Mouse (Mus musculus) gastrocnemius, postnatal 10 days (tissue): ENCODE results near the gene Tlcd2. TPM values are rescaled to one million over a fixed set of nuclear protein-coding genes. Genes with fewer than 3 reads are reported as not detected.
"Not testable (repeated sequence)": the region's sequence is repeated elsewhere in the genome, so short reads cannot be mapped to it uniquely, and the experiment has no call there.

Experiments used
- DNase-seq: peaks from one replicate; pipeline ENCODE4 v3.0.0; 2021; ENCODE audit warnings: mixed read lengths
- total RNA-seq, 2 experiments: library from RNA; stranded (reverse); gene quantifications; 2 replicates each; pipeline ENCODE4 v1.2.3; 2021

The Tlcd2 gene
- total RNA-seq, 2 experiments from 2014 or later: 13.5 to 14.9 TPM

DNA sequence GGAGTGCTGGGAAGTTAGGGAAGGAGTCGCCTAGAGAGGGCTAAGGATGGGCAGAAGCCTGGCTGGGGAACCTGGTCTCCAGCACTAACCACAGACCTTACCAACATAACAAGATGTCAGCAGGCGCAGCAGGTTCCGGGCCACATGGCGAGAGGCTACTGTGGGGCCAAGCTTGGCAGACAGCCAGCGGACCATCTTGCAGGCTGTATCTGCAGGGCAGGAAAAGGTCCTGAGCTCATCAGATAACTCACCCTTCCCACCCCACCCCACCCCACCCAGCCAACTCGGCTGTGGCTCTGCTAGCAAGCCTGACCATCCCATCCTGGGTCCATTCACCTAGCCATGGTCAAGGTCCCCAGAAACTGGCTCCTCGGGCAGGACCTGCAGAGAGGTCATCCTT is 11.8 kb upstream of the Tlcd2 start:
- no peak for DNase-seq

DNA sequence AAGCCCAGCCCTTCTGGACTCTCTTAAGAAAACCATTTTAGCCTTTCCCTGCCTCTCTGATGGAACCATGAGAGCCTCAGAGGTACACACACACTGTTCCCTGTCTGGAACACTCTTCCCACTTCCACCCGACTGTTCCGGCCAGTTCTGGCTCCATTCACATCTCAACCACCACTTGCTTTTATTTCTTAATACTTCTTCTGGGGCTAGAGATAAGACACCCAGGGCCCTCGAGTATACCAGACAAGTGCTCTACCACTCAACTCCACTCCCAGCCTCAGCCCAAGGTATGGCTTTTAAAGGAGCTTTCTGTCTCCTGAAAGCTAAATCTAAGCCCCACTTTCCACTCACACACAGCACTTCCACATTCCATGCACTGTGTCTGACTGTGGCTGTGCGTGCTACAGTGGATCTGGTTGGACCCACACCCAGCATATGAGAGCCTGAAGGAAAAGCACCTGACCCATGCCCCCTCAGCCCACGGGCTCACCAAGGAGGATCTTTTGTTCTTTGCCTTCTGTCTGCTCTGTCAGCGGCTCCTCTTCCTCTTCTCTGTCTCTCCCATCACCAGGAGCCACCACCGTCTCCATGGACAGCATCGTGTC is 11.1 kb upstream of the Tlcd2 start:
- no peak for DNase-seq

DNA sequence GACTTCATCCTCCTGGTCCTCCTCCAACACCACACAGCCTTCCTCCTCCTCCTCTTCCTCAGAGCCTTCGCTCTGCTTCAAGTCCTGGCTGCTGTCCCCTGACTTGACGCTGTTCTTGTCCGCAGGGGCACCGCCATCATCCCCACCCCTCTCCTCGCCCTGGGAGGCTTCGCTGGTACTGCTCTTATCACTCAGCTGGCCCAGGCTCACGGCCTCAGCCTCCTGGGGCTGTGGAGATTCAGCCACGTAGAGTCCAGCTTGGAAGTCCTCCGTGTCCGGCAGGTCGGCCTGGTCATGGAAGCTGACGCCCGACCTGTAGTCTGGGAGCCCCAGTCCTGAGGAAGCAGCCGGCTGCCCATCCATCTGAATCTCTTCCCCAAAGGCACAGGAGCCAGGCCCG is 10.6 kb upstream of the Tlcd2 start:
- DNase-seq: no peak

DNA sequence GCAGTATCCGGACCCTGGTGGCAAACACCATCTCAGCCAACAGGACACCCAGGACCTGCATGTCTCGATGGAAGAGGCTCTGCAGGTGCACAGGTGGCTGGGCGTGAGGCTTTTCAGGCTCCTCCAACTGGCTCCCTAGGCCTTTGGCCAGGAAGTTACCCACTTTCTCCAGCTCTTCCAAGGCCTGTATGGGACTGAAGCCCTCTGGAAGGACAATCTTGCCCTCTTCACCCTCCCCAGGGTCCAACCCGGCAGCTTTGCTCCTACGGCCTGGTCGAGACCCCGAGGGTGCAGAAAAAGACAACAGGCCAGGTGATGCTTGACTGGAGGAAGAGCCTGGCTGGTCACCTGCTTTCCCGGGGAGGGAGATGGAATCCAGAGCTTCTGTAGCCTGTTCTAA is 9.4 kb upstream of the Tlcd2 start:
- DNase-seq: no peak

- no peak for DNase-seq
Measured at GRCm38 (mm10) chr11:75452812-75453557, 8.5 kb upstream of the Tlcd2 start.

DNA sequence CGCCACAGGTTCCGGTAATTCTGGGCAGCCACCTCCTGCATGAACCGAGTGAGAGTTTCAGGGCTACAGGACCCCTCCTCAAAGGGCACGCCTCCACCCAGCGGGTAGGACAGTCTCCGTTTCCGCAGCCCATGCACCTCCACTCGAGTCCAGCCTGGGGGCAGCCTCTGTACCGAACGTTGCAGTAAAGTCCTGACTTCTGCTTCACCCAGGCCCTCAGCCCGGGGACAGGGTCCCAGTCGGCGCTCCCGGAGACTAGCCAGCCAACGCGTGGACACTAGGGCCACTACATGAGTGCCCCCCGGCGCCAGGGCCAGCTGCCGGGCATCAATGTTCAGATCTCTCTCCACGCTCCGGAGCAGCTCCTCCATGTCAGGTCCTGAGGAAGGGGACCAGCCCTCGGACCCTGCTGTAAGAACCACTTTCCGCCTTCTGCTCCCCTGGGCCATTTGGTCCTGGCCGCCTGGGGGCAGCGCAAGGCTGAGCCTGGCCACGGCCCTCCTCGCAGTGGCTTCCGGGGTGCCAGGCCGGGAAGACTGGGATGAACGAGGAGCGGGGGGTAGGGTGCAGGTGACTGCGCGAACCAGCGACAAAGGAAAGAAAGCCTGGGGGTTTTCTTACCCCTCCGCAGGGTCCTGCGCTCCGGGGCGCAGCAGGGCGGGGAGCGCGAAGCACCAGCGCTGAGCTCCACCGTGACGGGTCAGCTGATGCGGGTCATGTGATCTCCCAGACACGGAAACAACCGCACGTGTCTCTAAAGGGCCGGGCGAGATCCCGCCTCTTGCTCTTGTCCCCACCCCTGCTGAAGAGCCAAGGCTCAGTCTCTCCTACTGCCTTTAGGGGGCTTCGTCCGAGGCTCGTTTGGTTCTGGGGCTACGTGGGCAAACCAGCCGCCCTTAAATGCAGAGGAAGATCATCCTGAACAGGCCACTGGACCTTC is 7.3 kb upstream of the Tlcd2 start, which contains the start of gene Wdr81:
Gene Wdr81, minus strand, starts transcription at position 727 of the 940 bp plus-strand sequence.
- DNase-seq: peak; percentile 81

DNA sequence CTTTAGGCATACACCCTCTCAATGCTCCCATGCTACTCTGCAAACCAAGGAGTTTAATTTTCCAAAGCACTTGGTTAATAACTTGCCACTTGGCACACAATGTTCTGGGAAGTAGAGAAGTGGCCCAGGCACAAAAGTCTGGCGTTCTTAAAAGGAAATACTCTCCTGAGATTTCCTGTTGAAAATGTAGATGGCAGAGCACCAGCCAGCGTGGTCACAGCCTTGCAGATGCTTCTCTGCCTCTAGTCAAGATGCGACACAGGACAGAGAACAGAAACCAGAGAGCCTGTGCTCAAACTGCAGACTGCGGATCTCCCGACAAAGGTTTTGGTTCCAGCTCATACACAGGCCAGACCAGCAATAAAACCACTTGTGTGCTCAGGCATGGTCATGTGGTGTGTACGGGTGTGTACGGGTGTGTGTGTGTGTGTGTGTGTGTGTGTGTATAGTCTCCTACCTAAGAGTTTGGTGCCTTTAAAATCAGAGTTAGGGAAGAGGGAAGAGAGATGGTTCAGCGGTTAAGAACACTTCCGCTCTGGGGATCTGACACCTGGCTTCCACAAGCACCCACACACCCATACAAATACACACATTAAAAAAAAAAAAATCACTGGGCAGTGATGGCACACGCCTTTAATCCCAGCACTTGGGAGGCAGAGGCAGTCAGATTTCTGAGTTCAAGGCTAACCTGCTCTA is 6.3 kb upstream of the Tlcd2 start:
- DNase-seq: no peak

DNA sequence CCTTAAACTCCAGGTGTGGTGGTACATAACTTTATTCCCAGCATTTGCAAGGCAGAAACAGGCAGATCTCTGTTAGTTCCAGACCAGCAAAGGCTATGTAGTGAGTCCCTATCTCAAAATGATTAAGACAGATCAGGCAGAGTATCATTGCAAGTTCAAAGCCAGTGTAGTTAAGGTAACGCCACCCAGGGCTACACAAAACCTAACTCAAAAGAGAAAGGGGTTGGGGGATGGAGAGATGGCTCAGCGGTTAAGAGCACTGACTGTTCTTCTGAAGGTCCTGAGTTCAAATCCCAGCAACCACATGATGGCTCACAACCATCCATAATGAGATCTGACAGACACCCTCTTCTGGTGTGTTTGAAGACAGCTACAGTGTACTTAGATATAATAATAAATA is 5.5 kb upstream of the Tlcd2 start:
- not testable (repeated sequence) for DNase-seq

- DNase-seq: no peak
Measured at GRCm38 (mm10) chr11:75456440-75456871, 5.1 kb upstream of the Tlcd2 start.

DNA sequence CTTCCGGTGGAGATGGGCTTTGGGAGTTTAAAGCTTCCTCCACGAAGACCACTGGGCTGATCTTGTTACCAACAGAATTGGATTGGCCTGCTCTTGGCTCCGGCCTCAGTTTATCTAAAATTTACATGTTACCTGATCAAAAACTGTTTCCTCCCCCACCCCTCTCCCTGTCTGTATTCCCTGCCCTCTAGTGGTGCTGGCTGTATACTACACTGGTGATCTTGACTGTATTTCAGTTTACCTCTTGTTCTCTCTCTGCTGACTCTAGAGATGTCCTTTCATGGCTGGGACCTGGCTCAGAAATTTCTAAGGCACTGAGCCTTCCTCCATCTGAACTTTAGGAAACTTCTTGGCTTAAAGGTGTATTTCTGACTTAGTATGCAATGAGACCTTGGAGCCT is 3.3 kb upstream of the Tlcd2 start:
- no peak for DNase-seq

DNA sequence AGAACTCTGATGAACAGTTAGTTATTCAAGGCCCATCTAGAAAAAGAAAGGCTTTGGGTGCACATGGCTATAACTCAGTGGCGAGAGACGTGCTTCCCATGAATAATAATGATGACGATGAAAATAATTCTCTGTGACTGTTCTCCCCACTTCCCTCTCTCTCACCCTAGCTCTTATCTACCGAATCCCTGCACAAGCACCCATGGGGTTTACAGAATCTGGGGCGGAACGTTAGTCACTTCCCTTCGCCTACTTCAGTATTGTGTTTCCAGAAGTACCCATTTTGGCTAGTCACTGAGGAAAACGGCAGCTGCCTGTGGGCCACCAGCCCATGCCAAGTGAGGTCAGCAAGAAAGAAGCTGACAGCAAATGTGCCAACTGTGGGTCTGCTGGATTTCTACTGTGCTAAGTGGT is 2.9 kb upstream of the Tlcd2 start:
- DNase-seq: peak; percentile 37

GRCm38 (mm10) chr11:75459141-75459711 is 2.3 kb upstream of the Tlcd2 start:
- peak; percentile 53 for DNase-seq

DNA sequence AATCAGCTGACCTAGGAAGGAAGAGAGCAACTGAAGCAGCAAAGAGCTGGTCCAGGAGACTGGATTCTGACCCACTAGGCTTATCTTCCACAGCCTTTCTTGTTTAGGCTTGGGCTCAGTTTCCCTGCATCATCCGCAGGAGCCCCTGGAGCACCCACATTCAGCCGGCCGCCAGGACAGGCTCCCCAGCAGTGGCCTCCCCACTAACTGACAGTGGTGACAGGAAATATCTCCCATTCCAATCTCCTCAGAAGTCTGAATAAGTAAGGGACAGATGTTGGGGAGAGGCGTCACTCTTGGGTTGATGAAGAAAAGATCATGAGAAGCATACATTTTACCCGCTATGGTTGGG is 1.8 kb upstream of the Tlcd2 start:
- no peak for DNase-seq

DNA sequence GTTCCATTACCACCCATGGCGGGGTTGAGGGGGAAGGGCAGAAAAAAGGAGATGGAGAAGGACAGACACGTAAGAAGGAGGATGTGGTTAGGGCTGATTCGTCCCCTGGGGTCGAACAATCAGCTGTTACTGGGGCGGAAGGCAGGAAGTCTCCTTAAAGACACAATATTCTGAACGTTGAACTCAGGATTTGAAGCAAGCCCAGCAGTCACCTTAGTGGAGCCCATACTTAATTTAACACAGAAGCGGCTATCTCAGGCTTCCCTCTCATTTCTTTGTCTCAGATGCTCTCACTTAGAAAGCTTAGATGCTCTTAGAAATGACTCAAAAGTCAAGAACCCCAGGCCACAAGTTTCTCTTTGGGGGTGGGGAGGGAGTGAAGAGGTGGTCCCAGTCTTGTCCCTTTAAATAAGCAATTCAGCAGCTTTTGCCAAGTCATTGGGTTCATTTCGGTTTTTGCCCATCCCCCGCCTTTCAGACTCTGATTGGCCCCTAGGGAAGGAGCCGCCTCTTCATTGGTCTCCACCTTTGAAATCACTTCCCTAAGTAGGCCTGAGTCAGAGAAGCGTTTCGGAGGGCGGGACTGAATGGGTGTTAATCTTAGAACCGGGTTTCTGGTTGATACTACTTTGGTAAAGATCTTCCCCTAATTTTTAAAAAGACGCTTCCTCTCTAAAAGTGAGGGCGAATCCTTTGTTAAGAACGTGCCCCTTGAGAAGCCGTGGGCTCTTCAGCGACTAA is 1.2 kb upstream of the Tlcd2 start:
- peak; percentile 78 for DNase-seq

DNA sequence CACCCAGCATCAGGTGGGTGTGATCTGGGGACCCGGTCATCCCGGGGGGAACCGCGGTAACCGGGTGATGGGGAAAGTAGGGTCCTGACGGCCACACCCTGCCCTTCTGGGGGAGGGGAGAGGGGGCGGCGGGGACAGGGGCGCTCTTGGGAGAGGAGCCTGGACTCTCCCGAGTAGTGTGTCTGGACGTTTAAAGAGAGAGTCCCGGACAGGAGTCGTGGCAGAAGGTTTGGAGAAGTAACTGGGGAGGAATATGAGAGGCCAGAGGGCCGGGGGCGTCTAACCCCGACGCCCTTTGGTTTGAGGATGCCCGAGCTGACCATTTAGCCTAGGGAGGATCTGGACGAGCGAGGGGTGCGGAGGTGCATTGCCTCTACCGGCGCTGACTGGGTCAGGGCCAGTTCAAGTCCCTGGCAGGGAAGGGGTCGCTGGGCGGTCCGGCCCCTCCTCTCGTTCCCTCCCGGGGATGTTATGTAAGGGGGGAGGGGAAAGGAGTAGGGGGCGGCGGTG is 283 bp downstream of the Tlcd2 start:
- no peak for DNase-seq

GRCm38 (mm10) chr11:75462253-75462783 is 803 bp downstream of the Tlcd2 start:
- DNase-seq: peak; percentile 90

DNA sequence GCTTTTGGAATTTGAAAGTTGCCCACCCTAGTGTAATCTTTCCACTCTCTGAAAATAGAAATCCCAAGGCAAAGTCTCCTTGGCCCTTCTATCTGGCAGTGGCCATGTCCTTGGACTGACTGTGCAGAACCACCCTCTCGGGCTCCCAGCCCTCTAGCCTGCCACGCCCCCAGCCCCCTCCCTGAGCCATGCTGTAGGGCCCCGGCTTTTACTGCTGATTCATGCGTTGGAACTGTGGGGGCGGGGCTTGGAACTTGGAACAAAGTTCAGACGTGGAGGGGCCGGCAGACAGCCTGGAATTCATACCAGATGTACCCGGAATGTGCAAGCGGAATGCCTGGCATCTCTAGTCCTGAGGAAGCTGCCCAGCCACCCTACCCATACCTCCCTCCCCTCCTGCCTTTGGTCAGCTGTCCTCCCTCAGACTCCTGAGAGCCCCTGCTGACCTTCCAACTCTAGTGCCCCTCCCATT is 1.4 kb downstream of the Tlcd2 start:
- peak; percentile 96 for DNase-seq

GRCm38 (mm10) chr11:75463624-75464023 is 2.1 kb downstream of the Tlcd2 start:
- no peak for DNase-seq

GRCm38 (mm10) chr11:75464417-75464816 is 2.9 kb downstream of the Tlcd2 start:
- DNase-seq: no peak

DNA sequence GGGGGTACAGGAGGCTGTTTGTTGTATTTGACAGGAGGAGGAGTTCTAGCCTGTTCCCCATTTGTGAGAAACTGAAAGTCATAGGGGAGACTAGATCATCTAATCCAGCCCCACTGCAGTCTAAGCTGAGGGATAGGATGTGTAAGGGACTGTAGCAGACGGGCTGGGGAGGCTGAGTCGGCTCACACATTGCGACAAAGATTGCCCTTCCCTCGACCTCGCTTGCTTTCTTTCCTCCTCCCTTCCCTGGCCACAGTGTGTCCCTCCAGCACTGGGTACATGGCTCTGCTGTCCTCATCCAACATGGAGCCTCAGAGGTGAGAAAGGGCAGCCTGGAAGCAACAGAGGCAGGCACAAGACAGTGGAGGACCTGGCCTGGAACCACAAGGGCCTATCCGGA is 3.5 kb downstream of the Tlcd2 start:
- no peak for DNase-seq
